Mouse (Mus musculus) spleen, postnatal 10 days (tissue): ENCODE results near the gene Cdc20b.

ENCODE experiments used
- DNase-seq, 2 experiments: peaks; one replicate each; pipeline ENCODE4 v3.0.0; 2021 to 2022; ENCODE audit warnings: low spot score in 2 of 2

The Cdc20b gene

GRCm38 (mm10) chr13:113094618-113095017, 59.7 kb downstream of the Cdc20b start:
- DNase-seq: no peak

- DNase-seq: no peak
Measured at GRCm38 (mm10) chr13:113097011-113097410, 62.1 kb downstream of the Cdc20b start.

- DNase-seq: no peak
Measured at GRCm38 (mm10) chr13:113098406-113098805, 63.5 kb downstream of the Cdc20b start.

GRCm38 (mm10) chr13:113100879-113101278, 66.0 kb downstream of the Cdc20b start, which contains the start of gene Gzma:
Gene Gzma (minus strand): TSS chr13:113100981.
- no peak for DNase-seq

GRCm38 (mm10) chr13:113101804-113102203, 66.9 kb downstream of the Cdc20b start:
- DNase-seq: no peak

- DNase-seq: no peak
Measured at GRCm38 (mm10) chr13:113104759-113105158, 69.8 kb downstream of the Cdc20b start.

- no peak for DNase-seq
Measured at GRCm38 (mm10) chr13:113118977-113119376, 84.1 kb downstream of the Cdc20b start.

- no peak for DNase-seq
Measured at GRCm38 (mm10) chr13:113120324-113121237, 85.7 kb downstream of the Cdc20b start.

- no peak for DNase-seq
Measured at GRCm38 (mm10) chr13:113121326-113121725, 86.4 kb downstream of the Cdc20b start.

GRCm38 (mm10) chr13:113129974-113130373, 95.1 kb downstream of the Cdc20b start:
- DNase-seq: no peak

- DNase-seq: no peak
Measured at GRCm38 (mm10) chr13:113139597-113139996, 104.7 kb downstream of the Cdc20b start.
